Mouse (Mus musculus): Measurements from ENCODE around the gene Rubcn.

DNA sequence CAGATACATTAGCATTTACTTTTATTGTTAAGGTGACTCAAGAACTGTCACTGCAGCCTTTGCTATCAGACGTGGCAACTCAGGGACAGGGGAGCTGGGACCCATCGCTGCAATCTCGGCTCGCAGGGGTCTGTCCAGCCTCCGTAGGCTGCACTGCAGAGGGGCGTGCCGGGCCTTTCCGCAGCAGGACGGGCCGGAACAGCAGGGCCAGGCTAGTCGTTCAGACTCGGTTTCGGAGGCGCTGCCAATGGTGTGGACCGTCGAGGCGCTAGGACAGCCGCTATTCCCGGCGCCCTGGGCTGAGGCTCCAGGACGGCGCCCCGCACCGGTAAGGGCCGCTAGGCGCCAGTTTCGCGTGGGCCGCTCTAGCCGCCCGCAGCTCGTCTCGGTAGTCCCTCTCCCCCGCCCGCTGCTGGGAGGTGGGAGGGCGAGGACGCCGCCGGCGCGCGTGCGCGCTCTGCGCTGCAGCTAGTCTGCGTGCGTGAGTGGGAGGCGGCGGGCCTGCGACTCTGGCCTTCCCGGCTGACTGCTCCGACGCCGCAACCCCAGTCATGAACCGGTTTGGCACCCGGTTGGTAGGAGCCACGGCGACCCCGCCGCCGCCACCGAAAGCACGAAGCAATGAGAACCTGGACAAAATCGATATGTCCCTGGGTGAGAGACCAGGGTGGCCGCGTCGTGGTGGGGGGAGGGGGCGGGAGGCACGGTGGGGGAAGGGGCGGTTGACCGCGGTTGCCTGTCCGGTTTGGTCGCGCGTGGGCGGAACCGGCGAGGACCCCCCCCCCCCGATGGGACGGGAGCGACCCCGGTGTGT, at the start of gene Rubcn, which contains the start of gene Fyttd1:
- TF ChIP-seq POLR2A (IDR thresholded peaks at IDR 0.05; ENCODE audit: borderline replicate concordance, extremely low read depth, low read depth, low read length) (peak; percentile 80; the same call in 1 of the 2 replicates), CTCF (IDR thresholded peaks at IDR 0.05; ENCODE audit: insufficient read depth, low read length) (no peak)
